Mouse (Mus musculus): ENCODE data around the gene Chic1. TPM values are rescaled to one million over a fixed set of nuclear protein-coding genes. Genes with fewer than 3 reads are reported as not detected.

Chic1 gene
- 2.7 TPM for polyA plus RNA-seq (2014; fragmentation: Illumina TruSeq; extraction: RNeasy Lipid Tissue Mini Kit (QIAGEN cat#74804); ENCODE audit: low read depth, low replicate concordance)

GRCm38 (mm10) chrX:103356287-103356686, at the start of gene Chic1:
Chic1 (plus strand) TSS chrX:103356476.

GRCm38 (mm10) chrX:103321146-103321545, 35.1 kb upstream of the Chic1 start, which contains the start of gene Cdx4:
Cdx4 (plus strand) TSS chrX:103321398.

DNA sequence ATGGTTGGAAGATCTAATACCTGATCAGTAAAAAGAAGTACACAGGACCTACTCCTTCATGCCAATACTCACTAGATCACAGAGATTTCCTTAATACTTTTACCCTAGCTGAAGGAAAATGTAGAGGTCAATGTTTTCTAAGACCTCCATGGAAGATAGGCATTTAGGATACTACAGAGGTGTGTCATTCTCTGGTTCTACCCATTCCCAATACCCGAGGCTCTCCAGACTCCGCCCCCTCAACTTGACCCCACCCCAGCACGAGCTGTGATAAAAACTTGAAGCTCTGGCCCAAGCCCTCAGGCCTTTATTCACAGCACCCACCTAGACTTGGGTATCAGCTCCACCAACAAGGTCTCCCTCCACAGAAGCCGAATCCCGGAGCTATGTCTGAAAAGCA, 57.9 kb downstream of the Chic1 start, which contains the start of gene Tsx:
TSS of gene Tsx (plus strand) at position 301 of the 400 bp plus-strand sequence.

DNA sequence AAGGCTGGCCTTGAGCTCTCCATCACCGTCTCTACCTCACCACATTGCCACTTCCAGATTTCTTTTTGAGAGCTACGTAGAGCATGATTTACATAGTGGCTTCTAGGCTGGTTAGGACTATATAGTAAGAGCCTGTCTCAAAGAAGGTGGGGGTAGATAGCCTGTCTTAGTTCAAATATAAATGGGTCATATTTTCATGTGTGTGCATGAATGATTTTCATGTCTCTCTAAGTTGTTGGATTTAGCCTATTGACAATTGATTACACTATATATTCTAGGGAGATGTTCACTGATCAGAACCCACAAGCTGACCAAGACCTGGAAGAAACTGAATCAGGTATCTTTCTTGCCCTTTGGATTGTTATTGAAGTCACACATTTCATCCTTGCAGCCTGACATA, 65.4 kb downstream of the Chic1 start, which contains the start of gene Gm26992:
TSS of gene Gm26992 (plus strand) at position 301 of the 400 bp plus-strand sequence.

Other genes starting within 250 kb of the Chic1 start
- gene Nap1l2, start 169.8 kb upstream of the Chic1 start, polyA plus RNA-seq (2014; fragmentation: Illumina TruSeq; extraction: RNeasy Lipid Tissue Mini Kit (QIAGEN cat#74804); ENCODE audit: low read depth, low replicate concordance), result 0.89 TPM
- not detected for gene Cdx4, start 35.1 kb upstream of the Chic1 start, polyA plus RNA-seq (2014; fragmentation: Illumina TruSeq; extraction: RNeasy Lipid Tissue Mini Kit (QIAGEN cat#74804); ENCODE audit: low read depth, low replicate concordance)
- 1.3 TPM for gene Tsx, start 58.0 kb downstream of the Chic1 start, polyA plus RNA-seq (2014; fragmentation: Illumina TruSeq; extraction: RNeasy Lipid Tissue Mini Kit (QIAGEN cat#74804); ENCODE audit: low read depth, low replicate concordance)
- not detected for gene Gm26992, start 65.5 kb downstream of the Chic1 start, polyA plus RNA-seq (2014; fragmentation: Illumina TruSeq; extraction: RNeasy Lipid Tissue Mini Kit (QIAGEN cat#74804); ENCODE audit: low read depth, low replicate concordance)